Mouse (Mus musculus) olfactory bulb, adult 2 months (tissue): ENCODE results near the gene Gm42517.

Experiments
- CTCF ChIP-seq: fragments of 200-500 bp; IDR thresholded peaks from 2 replicates; pipeline ENCODE4 v1.5.1; 2012; ENCODE audit warnings: low read depth, mild to moderate bottlenecking, low read length, moderate library complexity; ENCODE audit not compliant: insufficient read depth
- POLR2A ChIP-seq: fragments of 200-500 bp; IDR thresholded peaks from 2 replicates; pipeline ENCODE4 v1.6.1; 2012; ENCODE audit warnings: mild to moderate bottlenecking, low read depth, low read length, moderate library complexity; ENCODE audit not compliant: insufficient read depth

- no peak for TF ChIP-seq CTCF
- TF ChIP-seq POLR2A: no peak
Observed at GRCm38 (mm10) chr5:108345313-108346071, 22.2 kb downstream of the Gm42517 start.
